Mouse (Mus musculus) liver, embryonic 14.5 days (tissue): ENCODE measurements at regions not wholly inside any gene's neighbourhood (a gene's known extent, or its start where the extent isn't known, plus 50 kb on each side); places are given as distances from the start of the nearest gene placed in this dataset.

Experiments used
- CTCF ChIP-seq: IDR thresholded peaks from 2 replicates; pipeline ENCODE4 v1.5.1; 2016; ENCODE audit warnings: antibody characterized with exemption, low read depth, control low read depth
- EP300 ChIP-seq: IDR thresholded peaks from 2 replicates; pipeline ENCODE4 v1.6.1; 2016; ENCODE audit warnings: antibody characterized with exemption, low read depth

GRCm38 (mm10) chr4:153293137-153293536 is 189.5 kb downstream of the Ajap1 start:
- TF ChIP-seq CTCF = no peak
- TF ChIP-seq EP300 = no peak
